Mouse (Mus musculus): ENCODE results near the gene Tmtc2. TPM values are rescaled to one million over a fixed set of nuclear protein-coding genes. Genes with fewer than 3 reads are reported as not detected.

Tmtc2 gene
- total and polyA plus RNA-seq, 2 experiments: 2.4 to 7.6 TPM

DNA sequence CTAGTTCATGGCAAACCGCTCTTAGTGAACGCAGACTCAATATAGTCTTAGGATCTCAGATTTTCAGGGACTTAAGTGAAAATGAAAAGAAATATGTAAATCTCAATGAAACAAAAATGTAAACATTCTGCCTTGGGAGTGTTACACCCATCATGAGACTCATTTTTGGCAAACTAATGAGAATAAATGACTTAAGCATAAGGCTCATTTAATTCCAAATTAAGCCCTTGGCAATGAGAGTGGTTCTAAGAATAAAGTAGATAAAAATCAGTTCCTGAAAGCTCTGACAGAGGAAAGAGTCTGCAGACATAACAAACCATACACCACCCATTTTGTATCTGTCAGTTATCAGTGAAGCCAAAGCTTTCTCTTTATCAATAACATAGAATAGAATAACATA lies 196.5 kb downstream of the Tmtc2 start:
- no peak for DNase-seq (ENCODE audit: extremely low read depth, low read depth, low spot score)
- Histone ChIP-seq H3K27me3 (ENCODE audit: control insufficient read depth, insufficient read depth, low read length) (no peaks in the 10 kb centered on the region), H3K9ac (ENCODE audit: low read depth, low read length) (no peak overlapping the region), H3K4me1 (ENCODE audit: control insufficient read depth, insufficient read depth, low read length) (no peaks in the 10 kb centered on the region), H3K79me2 (ENCODE audit: control insufficient read depth, insufficient read depth, low read length) (no peaks in the 10 kb centered on the region), H3K27ac (replicated peaks; ENCODE audit: insufficient read depth, low read depth, low read length) (no peak overlapping the region), H3K36me3 (ENCODE audit: control insufficient read depth, insufficient read depth, low read length) (no peaks in the 10 kb centered on the region), H3K4me3 (ENCODE audit: insufficient read depth, low read depth, low read length) (no peak overlapping the region)
- TF ChIP-seq CTCF (IDR thresholded peaks at IDR 0.05; ENCODE audit: low read depth, low read length) (no peak), POLR2A (IDR thresholded peaks at IDR 0.05; ENCODE audit: extremely low read depth, insufficient read depth, low read length) (no peak)
- 96% methylated on average over 2 of the region's 2 CpGs for WGBS

GRCm38 (mm10) chr10:105373265-105373664 lies 201.0 kb downstream of the Tmtc2 start:
- H3K27me3 ChIP-seq (ENCODE audit: control insufficient read depth, insufficient read depth, low read length): no peaks in the 10 kb centered on the region
- 97% methylated on average over 8 of the region's 8 CpGs for WGBS
- no peaks in the 10 kb centered on the region for H3K36me3 ChIP-seq (ENCODE audit: control insufficient read depth, insufficient read depth, low read length)
- DNase-seq (ENCODE audit: extremely low read depth, low read depth, low spot score): no peak
- no peak overlapping the region for H3K9ac ChIP-seq (ENCODE audit: low read depth, low read length)
- H3K27ac ChIP-seq (replicated peaks; ENCODE audit: insufficient read depth, low read depth, low read length): no peak overlapping the region
- no peak overlapping the region for H3K4me3 ChIP-seq (ENCODE audit: insufficient read depth, low read depth, low read length)
- no peaks in the 10 kb centered on the region for H3K4me1 ChIP-seq (ENCODE audit: control insufficient read depth, insufficient read depth, low read length)
- no peaks in the 10 kb centered on the region for H3K79me2 ChIP-seq (ENCODE audit: control insufficient read depth, insufficient read depth, low read length)
- TF ChIP-seq CTCF (IDR thresholded peaks at IDR 0.05; ENCODE audit: low read depth, low read length) (peak; percentile 15; the same call in 1 of the 2 replicates), POLR2A (IDR thresholded peaks at IDR 0.05; ENCODE audit: extremely low read depth, insufficient read depth, low read length) (no peak)

DNA sequence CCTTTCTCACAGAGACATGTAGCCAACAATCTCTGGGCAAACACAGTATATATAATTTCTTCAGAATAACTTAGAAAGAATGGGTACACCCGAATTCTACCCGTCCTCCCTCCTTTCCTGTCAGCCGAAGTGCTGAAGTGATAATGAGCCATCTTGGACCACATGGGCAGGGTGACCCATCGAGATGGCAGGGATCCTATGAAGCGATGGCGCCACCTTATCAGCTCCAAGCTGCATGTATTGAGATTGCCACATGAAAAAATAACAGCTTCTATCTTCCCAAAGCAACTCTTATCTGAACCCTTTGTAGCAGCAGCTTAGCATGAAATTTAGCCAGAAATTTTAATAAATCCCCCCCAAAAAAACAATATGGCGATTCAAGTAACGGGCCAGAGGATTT lies 206.0 kb downstream of the Tmtc2 start:
- H3K27me3 ChIP-seq (ENCODE audit: control insufficient read depth, insufficient read depth, low read length): no peaks in the 10 kb centered on the region
- no peaks in the 10 kb centered on the region for H3K36me3 ChIP-seq (ENCODE audit: control insufficient read depth, insufficient read depth, low read length)
- DNase-seq (ENCODE audit: extremely low read depth, low read depth, low spot score): no peak
- H3K9ac ChIP-seq (ENCODE audit: low read depth, low read length): no peak overlapping the region
- WGBS: 95% methylated on average over 8 of the region's 8 CpGs
- H3K79me2 ChIP-seq (ENCODE audit: control insufficient read depth, insufficient read depth, low read length): no peaks in the 10 kb centered on the region; the same call in 1 of the 2 replicates
- no peak overlapping the region for H3K4me3 ChIP-seq (ENCODE audit: insufficient read depth, low read depth, low read length)
- peaks cover 3% of the 10 kb centered on the region for H3K4me1 ChIP-seq (ENCODE audit: control insufficient read depth, insufficient read depth, low read length)
- no peak overlapping the region for H3K27ac ChIP-seq (replicated peaks; ENCODE audit: insufficient read depth, low read depth, low read length)
- TF ChIP-seq CTCF (IDR thresholded peaks at IDR 0.05; ENCODE audit: low read depth, low read length): no peak
- TF ChIP-seq POLR2A (IDR thresholded peaks at IDR 0.05; ENCODE audit: extremely low read depth, insufficient read depth, low read length): no peak

- H3K36me3 ChIP-seq (ENCODE audit: control insufficient read depth, insufficient read depth, low read length): no peaks in the 10 kb centered on the region
- no peak for DNase-seq (ENCODE audit: extremely low read depth, low read depth, low spot score)
- H3K4me3 ChIP-seq (ENCODE audit: insufficient read depth, low read depth, low read length): no peak overlapping the region
- no peak overlapping the region for H3K27ac ChIP-seq (replicated peaks; ENCODE audit: insufficient read depth, low read depth, low read length)
- no peaks in the 10 kb centered on the region; the same call in 1 of the 2 replicates for H3K79me2 ChIP-seq (ENCODE audit: control insufficient read depth, insufficient read depth, low read length)
- peaks cover 3% of the 10 kb centered on the region for H3K4me1 ChIP-seq (ENCODE audit: control insufficient read depth, insufficient read depth, low read length)
- no peaks in the 10 kb centered on the region for H3K27me3 ChIP-seq (ENCODE audit: control insufficient read depth, insufficient read depth, low read length)
- no peak overlapping the region for H3K9ac ChIP-seq (ENCODE audit: low read depth, low read length)
- TF ChIP-seq CTCF (IDR thresholded peaks at IDR 0.05; ENCODE audit: low read depth, low read length) (no peak), POLR2A (IDR thresholded peaks at IDR 0.05; ENCODE audit: extremely low read depth, insufficient read depth, low read length) (no peak)
- 94% methylated on average over 3 of the region's 3 CpGs for WGBS
Measured at GRCm38 (mm10) chr10:105364480-105364879, 209.8 kb downstream of the Tmtc2 start.

GRCm38 (mm10) chr10:105350301-105350700 lies 223.9 kb downstream of the Tmtc2 start:
- Histone ChIP-seq H3K4me1 (ENCODE audit: control insufficient read depth, insufficient read depth, low read length) (no peaks in the 10 kb centered on the region), H3K79me2 (ENCODE audit: control insufficient read depth, insufficient read depth, low read length) (no peaks in the 10 kb centered on the region), H3K4me3 (ENCODE audit: insufficient read depth, low read depth, low read length) (no peak overlapping the region), H3K27ac (replicated peaks; ENCODE audit: insufficient read depth, low read depth, low read length) (no peak overlapping the region), H3K27me3 (ENCODE audit: control insufficient read depth, insufficient read depth, low read length) (no peaks in the 10 kb centered on the region), H3K36me3 (ENCODE audit: control insufficient read depth, insufficient read depth, low read length) (no peaks in the 10 kb centered on the region), H3K9ac (ENCODE audit: low read depth, low read length) (no peak overlapping the region)
- 85% methylated on average over 2 of the region's 2 CpGs for WGBS
- DNase-seq (ENCODE audit: extremely low read depth, low read depth, low spot score): peak; percentile 3
- no peak for TF ChIP-seq CTCF (IDR thresholded peaks at IDR 0.05; ENCODE audit: low read depth, low read length)
- TF ChIP-seq POLR2A (IDR thresholded peaks at IDR 0.05; ENCODE audit: extremely low read depth, insufficient read depth, low read length): no peak

- 96% methylated on average over 3 of the region's 3 CpGs for WGBS
- H3K36me3 ChIP-seq (ENCODE audit: control insufficient read depth, insufficient read depth, low read length): no peaks in the 10 kb centered on the region
- no peak overlapping the region for H3K27ac ChIP-seq (replicated peaks; ENCODE audit: insufficient read depth, low read depth, low read length)
- no peaks in the 10 kb centered on the region for H3K79me2 ChIP-seq (ENCODE audit: control insufficient read depth, insufficient read depth, low read length)
- H3K9ac ChIP-seq (ENCODE audit: low read depth, low read length): no peak overlapping the region
- TF ChIP-seq CTCF (IDR thresholded peaks at IDR 0.05; ENCODE audit: low read depth, low read length) (no peak), POLR2A (IDR thresholded peaks at IDR 0.05; ENCODE audit: extremely low read depth, insufficient read depth, low read length) (no peak)
- DNase-seq (ENCODE audit: extremely low read depth, low read depth, low spot score): no peak
- no peak overlapping the region for H3K4me3 ChIP-seq (ENCODE audit: insufficient read depth, low read depth, low read length)
- H3K27me3 ChIP-seq (ENCODE audit: control insufficient read depth, insufficient read depth, low read length): no peaks in the 10 kb centered on the region
- H3K4me1 ChIP-seq (ENCODE audit: control insufficient read depth, insufficient read depth, low read length): no peaks in the 10 kb centered on the region
Measured at GRCm38 (mm10) chr10:105345920-105346319, 228.3 kb downstream of the Tmtc2 start.
